Mouse (Mus musculus) WW6 (cell line): ENCODE measurements at regions not wholly inside any gene's neighbourhood (a gene's known extent, or its start where the extent isn't known, plus 50 kb on each side); places are given as distances from the start of the nearest gene placed in this dataset.

ENCODE experiments used
- DNase-seq: peaks from one replicate; pipeline ENCODE4 v3.0.0-alpha.2; 2013; ENCODE audit warnings: low read depth, low spot score

GRCm38 (mm10) chr11:84638353-84638752, 113.0 kb upstream of the Lhx1 start:
- DNase-seq = no peak

GRCm38 (mm10) chr11:84637268-84637667, 111.9 kb upstream of the Lhx1 start:
- DNase-seq = no peak

GRCm38 (mm10) chr11:84634990-84635389, 109.7 kb upstream of the Lhx1 start:
- DNase-seq = no peak

GRCm38 (mm10) chr11:84633300-84633699, 108.0 kb upstream of the Lhx1 start:
- DNase-seq = no peak

- DNase-seq = no peak
These were observed 102.8 kb upstream of the Lhx1 start for GRCm38 (mm10) chr11:84628111-84628510.

GRCm38 (mm10) chr11:84627685-84628084, 102.3 kb upstream of the Lhx1 start:
- no peak for DNase-seq

- DNase-seq = no peak
These were observed 101.9 kb upstream of the Lhx1 start for GRCm38 (mm10) chr11:84627259-84627658.

- DNase-seq = no peak
These were observed 98.8 kb upstream of the Lhx1 start for GRCm38 (mm10) chr11:84624100-84624499.

GRCm38 (mm10) chr11:84619713-84620112, 94.4 kb upstream of the Lhx1 start:
- no peak for DNase-seq

- DNase-seq = peak; percentile 50
These were observed 93.2 kb upstream of the Lhx1 start for GRCm38 (mm10) chr11:84618576-84618975.

- no peak for DNase-seq
These were observed 87.8 kb upstream of the Lhx1 start for GRCm38 (mm10) chr11:84612982-84613720.

GRCm38 (mm10) chr11:84611625-84611879, 86.2 kb upstream of the Lhx1 start:
- no peak for DNase-seq

- no peak for DNase-seq
These were observed 85.7 kb upstream of the Lhx1 start for GRCm38 (mm10) chr11:84610774-84611624.

GRCm38 (mm10) chr11:84604781-84605180, 79.4 kb upstream of the Lhx1 start:
- DNase-seq = no peak

- DNase-seq = no peak
These were observed 74.0 kb upstream of the Lhx1 start for GRCm38 (mm10) chr11:84599267-84599841.

GRCm38 (mm10) chr11:84597572-84598295, 72.4 kb upstream of the Lhx1 start:
- no peak for DNase-seq

GRCm38 (mm10) chr11:84592715-84593339, 67.5 kb upstream of the Lhx1 start:
- DNase-seq = no peak

- DNase-seq = no peak
These were observed 61.8 kb upstream of the Lhx1 start for GRCm38 (mm10) chr11:84587107-84587506.

- no peak for DNase-seq
These were observed 60.3 kb upstream of the Lhx1 start for GRCm38 (mm10) chr11:84585626-84586025.

- DNase-seq = no peak
These were observed 53.6 kb upstream of the Lhx1 start for GRCm38 (mm10) chr11:84578805-84579541.
